Mouse (Mus musculus) heart, postnatal 0 days (tissue): ENCODE measurements around the gene Cd300a.
A peak's percentile ranks its signal among the peaks of the same experiment; 100 is the strongest.

ENCODE experiments used
- CTCF ChIP-seq: IDR thresholded peaks from 2 replicates; pipeline ENCODE4 v1.5.1; 2016; ENCODE audit warnings: antibody characterized with exemption, control low read depth, low read depth
- EP300 ChIP-seq: IDR thresholded peaks from 2 replicates; pipeline ENCODE4 v1.6.1; 2016; ENCODE audit warnings: antibody characterized with exemption, low read depth

DNA sequence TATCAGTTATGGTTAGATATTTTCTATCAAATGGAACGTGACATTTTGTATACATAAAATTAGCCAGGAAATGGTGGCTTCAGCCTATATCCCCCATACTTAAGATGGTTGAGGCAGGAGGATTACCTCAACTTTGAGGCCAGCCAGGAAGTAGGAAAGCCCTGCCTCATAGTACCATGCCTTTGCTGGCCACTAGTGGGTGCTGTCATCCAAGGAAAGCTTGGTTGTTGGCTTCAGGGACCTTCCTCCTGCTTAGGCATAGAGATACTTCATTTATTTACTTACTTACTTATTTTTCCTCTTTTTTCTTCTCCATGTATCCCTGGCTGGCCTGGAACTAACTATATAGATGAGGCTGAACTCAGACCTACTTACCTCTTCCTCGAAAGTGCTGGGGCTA is 31.2 kb upstream of the Cd300a start:
- TF ChIP-seq CTCF (peak; percentile 47), EP300 (no peak)
